Mouse (Mus musculus) embryonic fibroblast, embryonic 13.5 days (primary cell): ENCODE measurements around the gene Gm9195.

ENCODE experiments used
- CTCF ChIP-seq: IDR thresholded peaks from 2 replicates; pipeline ENCODE4 v1.5.1; 2011; ENCODE audit warnings: mild to moderate bottlenecking, control low read depth, low read length, moderate library complexity, borderline replicate concordance; ENCODE audit not compliant: insufficient read depth
- POLR2A ChIP-seq: IDR thresholded peaks from 2 replicates; pipeline ENCODE4 v1.6.1; 2011; ENCODE audit warnings: low read depth, mild to moderate bottlenecking, control low read depth, low read length, moderate library complexity

DNA sequence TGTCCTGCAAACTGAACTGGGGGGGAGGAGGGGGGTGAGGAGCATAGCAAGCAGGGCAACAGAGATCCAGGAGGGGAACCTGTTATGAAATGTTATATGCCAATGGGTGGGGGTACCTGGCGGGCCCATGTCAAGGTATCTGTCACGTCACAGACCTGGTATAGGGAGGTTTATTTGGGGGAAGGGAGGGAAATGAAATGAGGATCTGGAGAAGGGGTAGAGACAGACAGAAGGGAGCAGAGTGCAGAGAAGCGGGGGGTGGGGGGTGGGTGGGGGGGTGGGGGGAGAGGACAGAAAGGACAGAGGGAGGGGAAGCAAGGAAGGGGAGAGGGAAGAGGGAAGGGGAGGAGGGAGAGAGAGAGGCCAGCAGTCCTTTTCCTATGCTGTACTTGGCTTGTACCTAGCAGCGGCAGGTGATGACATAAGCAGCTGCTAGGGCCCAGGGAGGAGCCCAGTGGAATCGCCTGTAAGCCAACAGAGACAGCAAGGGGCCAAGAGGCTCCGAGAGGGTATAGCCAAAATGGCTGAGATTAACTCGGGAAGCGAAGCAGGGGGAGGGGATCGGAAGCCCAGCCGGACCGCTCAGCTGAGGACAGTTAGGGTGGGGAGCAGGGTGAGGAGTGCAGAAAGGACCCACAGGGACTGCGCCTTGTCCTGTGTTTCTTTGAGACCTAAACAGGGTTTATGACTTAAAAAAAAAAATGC, 14.5 kb upstream of the Gm9195 start:
- TF ChIP-seq CTCF: no peak
- no peak for TF ChIP-seq POLR2A
